Mouse (Mus musculus) olfactory bulb, adult 2 months (tissue): ENCODE data around the gene Rbms2.

Experiments used
- CTCF ChIP-seq: fragments of 200-500 bp; IDR thresholded peaks from 2 replicates; pipeline ENCODE4 v1.5.1; 2012; ENCODE audit warnings: low read depth, mild to moderate bottlenecking, low read length, moderate library complexity; ENCODE audit not compliant: insufficient read depth
- POLR2A ChIP-seq: fragments of 200-500 bp; IDR thresholded peaks from 2 replicates; pipeline ENCODE4 v1.6.1; 2012; ENCODE audit warnings: mild to moderate bottlenecking, low read depth, low read length, moderate library complexity; ENCODE audit not compliant: insufficient read depth

- TF ChIP-seq POLR2A, result 0 out of 2 replicates have a peak, but pooled peaks have one; percentile 25
- no peak for TF ChIP-seq CTCF
Measured at GRCm38 (mm10) chr10:128096693-128097586, 83.2 kb downstream of the Rbms2 start.
